Mouse (Mus musculus): ENCODE results near the gene Tap2. TPM values are rescaled to one million over a fixed set of nuclear protein-coding genes. Genes with fewer than 3 reads are reported as not detected.

Gene Tap2
- polyA plus RNA-seq, 1 experiment from 2014 or later: 0.76 TPM

DNA sequence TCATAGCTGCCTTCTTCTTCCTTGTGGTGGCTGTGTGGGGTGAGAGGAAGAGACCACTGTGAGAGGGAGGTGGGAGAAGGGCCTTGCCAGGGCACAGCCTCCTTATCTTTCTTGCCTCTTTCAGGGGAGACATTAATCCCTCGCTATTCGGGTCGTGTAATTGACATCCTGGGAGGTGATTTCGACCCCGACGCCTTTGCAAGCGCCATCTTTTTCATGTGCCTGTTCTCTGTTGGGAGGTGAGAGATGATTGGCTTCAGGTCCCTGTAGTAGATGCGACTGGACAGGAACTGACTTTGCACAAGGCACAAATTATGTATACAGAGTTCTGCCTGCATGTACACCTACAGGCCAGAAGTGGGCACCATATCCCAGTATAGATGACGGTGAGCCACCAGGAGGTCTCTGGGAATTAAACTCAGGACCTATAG lies 2.4 kb downstream of the Tap2 start:
- H3K36me3 ChIP-seq (ENCODE audit: poor library complexity, severe bottlenecking): no peaks in the 10 kb centered on the region
- H3K27me3 ChIP-seq: peaks cover 70% of the 10 kb centered on the region

DNA sequence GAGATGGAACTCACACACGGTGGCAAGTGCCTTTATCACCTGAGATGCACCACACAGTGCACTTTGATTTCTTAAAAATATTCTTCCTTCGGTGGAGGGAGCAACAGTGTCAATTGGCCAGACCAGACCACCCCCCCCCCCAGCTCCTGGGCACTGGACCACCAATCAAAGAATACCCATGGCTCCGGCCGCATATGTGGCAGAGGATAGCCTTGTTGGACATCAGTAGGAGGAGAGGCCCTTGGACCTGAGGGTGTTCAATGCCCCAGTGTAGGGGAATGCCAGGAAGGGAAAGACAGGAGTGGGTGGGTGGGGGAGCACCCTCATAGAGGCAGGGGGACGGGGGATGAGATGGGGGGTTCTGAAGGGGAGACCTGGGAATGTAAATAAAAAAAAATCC lies 3.4 kb downstream of the Tap2 start:
- Histone ChIP-seq H3K27ac (no peak overlapping the region), H3K9ac (no peak overlapping the region), H3K9me3 (replicated peaks) (no peaks in the 10 kb centered on the region; the same call in 1 of the 2 replicates), H3K4me2 (no peak overlapping the region), H3K4me3 (no peak overlapping the region), H3K4me1 (peaks cover 11% of the 10 kb centered on the region; the same call in 1 of the 2 replicates), H3K36me3 (ENCODE audit: poor library complexity, severe bottlenecking) (no peaks in the 10 kb centered on the region), H3K27me3 (peaks cover 74% of the 10 kb centered on the region)
- ATAC-seq: no peak
- 86% methylated on average over 5 of the region's 5 CpGs for WGBS

More for the DNA sequence above, 2.4 kb downstream of the Tap2 start:
- H3K9me3 ChIP-seq (replicated peaks): no peaks in the 10 kb centered on the region; the same call in 1 of the 2 replicates
- H3K4me1 ChIP-seq: peaks cover 11% of the 10 kb centered on the region; the same call in 1 of the 2 replicates
- no peak overlapping the region for H3K4me2 ChIP-seq
- ATAC-seq: no peak
- H3K27ac ChIP-seq: no peak overlapping the region
- no peak overlapping the region for H3K9ac ChIP-seq
- WGBS: 14% methylated on average over 9 of the region's 9 CpGs
- 0 out of 2 replicates have a peak overlapping the region, but pooled peaks have one; percentile 65 for H3K4me3 ChIP-seq

DNA sequence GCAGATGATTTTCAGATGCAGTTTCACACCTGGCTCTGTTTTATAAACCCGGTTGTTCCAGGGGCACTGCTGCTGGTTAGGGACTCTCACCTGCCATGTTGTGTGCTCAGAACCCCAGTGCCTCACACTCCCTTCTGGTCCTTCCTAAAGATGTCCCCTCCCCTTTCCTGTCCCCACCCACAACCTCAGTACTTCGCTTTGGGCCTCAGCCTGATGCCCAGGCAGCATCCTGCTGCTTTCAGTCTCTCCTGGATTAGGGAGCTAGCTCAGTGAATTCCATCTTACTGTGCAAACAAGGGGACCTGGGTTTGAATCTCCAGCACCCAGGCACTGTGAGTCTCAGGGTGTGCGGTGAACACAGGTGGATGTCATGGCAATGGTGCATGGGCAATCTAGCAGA lies 4.1 kb downstream of the Tap2 start:
- H3K9ac ChIP-seq: no peak overlapping the region
- no peaks in the 10 kb centered on the region; the same call in 1 of the 2 replicates for H3K9me3 ChIP-seq (replicated peaks)
- peaks cover 80% of the 10 kb centered on the region for H3K27me3 ChIP-seq
- peaks cover 11% of the 10 kb centered on the region; the same call in 1 of the 2 replicates for H3K4me1 ChIP-seq
- 64% methylated on average over 3 of the region's 3 CpGs for WGBS
- H3K4me2 ChIP-seq: no peak overlapping the region
- H3K36me3 ChIP-seq (ENCODE audit: poor library complexity, severe bottlenecking): no peaks in the 10 kb centered on the region
- no peak overlapping the region for H3K27ac ChIP-seq
- ATAC-seq: no peak
- no peak overlapping the region for H3K4me3 ChIP-seq

DNA sequence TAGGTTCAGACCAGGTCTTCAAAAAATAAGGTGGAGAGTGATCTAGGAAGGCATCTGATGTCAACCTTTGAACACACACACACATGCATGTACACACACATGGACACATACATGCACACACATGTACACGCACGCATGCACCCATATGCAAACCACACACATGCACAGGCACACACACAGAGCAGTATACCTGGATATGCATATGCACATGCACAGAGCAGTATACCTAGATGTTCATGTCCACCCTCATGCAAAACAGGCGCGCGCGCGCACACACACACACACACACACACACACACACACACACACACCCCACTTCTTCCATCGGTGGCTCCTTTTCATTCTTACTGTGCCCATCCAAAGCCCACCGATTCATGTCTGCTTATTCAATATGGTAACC lies 4.5 kb downstream of the Tap2 start:
- H3K9ac ChIP-seq: no peak overlapping the region
- H3K4me3 ChIP-seq: no peak overlapping the region
- ATAC-seq: no peak
- H3K4me1 ChIP-seq: peaks cover 11% of the 10 kb centered on the region; the same call in 1 of the 2 replicates
- H3K27me3 ChIP-seq: peaks cover 81% of the 10 kb centered on the region
- H3K27ac ChIP-seq: no peak overlapping the region
- 95% methylated on average over 9 of the region's 9 CpGs for WGBS
- H3K4me2 ChIP-seq: no peak overlapping the region
- H3K36me3 ChIP-seq (ENCODE audit: poor library complexity, severe bottlenecking): no peaks in the 10 kb centered on the region
- H3K9me3 ChIP-seq (replicated peaks): no peaks in the 10 kb centered on the region; the same call in 1 of the 2 replicates

DNA sequence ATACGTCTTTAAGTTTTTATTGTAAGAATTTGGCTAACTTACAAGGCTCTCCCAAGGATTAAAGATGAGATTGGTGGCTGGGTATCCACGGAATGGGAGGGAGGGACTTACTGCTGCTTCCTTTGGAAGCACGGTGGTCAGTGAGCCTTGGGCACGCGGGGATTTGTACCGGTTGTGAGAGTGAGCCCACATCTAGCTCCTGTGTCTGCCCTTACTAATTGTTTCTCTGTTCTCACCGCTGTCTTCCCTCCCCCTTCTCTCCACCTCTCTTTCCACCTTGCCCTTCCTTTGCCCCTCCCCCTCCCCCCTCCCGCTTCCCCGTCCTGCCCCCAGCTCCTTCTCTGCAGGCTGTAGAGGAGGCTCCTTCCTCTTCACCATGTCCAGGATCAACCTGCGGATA lies 5.1 kb downstream of the Tap2 start:
- WGBS: 28% methylated on average over 10 of the region's 10 CpGs
- Histone ChIP-seq H3K36me3 (ENCODE audit: poor library complexity, severe bottlenecking) (no peaks in the 10 kb centered on the region), H3K9ac (no peak overlapping the region), H3K4me2 (no peak overlapping the region), H3K27ac (no peak overlapping the region), H3K4me1 (peaks cover 11% of the 10 kb centered on the region; the same call in 1 of the 2 replicates), H3K9me3 (replicated peaks) (no peaks in the 10 kb centered on the region; the same call in 1 of the 2 replicates), H3K4me3 (no peak overlapping the region), H3K27me3 (peaks cover 80% of the 10 kb centered on the region)
- ATAC-seq: no peak

DNA sequence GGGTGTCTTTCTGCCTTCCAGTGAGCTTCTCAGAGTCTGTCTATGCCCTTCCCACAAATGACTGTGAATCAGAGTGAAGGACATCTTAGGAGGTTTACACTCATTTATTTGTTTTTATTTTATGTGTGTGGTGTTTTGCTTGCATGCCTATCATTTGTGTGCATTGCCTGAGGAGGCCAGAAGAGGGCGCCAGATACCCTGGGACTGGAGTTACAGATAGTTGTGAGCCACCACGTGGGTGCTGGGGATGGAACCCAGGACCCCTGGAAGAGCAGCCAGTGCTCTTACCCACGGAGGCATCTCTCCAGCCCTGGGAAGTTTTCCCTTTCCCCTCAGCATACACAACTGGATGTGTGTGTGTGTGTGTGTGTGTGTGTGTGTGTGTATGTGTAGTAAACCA lies 6.4 kb downstream of the Tap2 start:
- Histone ChIP-seq H3K4me1 (peaks cover 13% of the 10 kb centered on the region; the same call in 1 of the 2 replicates), H3K27me3 (peaks cover 83% of the 10 kb centered on the region)
- WGBS: 33% methylated on average over 3 of the region's 3 CpGs

DNA sequence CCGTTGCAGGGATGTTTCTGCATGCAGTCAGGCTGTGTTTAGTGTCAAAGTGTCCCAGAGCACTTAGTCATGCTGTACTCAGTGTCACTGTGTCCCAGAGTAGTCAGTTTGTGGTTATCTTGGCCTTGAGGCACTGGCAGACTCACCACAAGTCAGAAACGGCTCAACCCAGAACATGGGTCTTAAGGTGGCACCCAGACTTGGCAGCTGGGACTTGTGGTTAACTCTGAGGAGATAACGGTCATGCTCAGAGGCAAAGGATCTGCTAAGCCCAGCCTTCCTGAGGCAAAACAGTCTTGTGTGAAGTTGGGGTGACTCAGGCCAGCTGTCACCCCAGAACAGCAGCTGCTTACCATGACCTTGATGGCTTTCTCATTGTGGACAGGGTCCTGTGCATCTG lies 7.3 kb downstream of the Tap2 start:
- Histone ChIP-seq H3K9me3 (replicated peaks) (no peaks in the 10 kb centered on the region; the same call in 1 of the 2 replicates), H3K27ac (no peak overlapping the region), H3K36me3 (ENCODE audit: poor library complexity, severe bottlenecking) (no peaks in the 10 kb centered on the region), H3K27me3 (peaks cover 81% of the 10 kb centered on the region), H3K4me3 (no peak overlapping the region), H3K4me2 (no peak overlapping the region), H3K4me1 (0 out of 2 replicates have a peak, but pooled peaks cover 4% of the 10 kb centered on the region), H3K9ac (no peak overlapping the region)
- 77% methylated on average over 3 of the region's 3 CpGs for WGBS
- no peak for ATAC-seq

More for the DNA sequence above, 6.4 kb downstream of the Tap2 start:
- no peak overlapping the region for H3K4me3 ChIP-seq
- no peak overlapping the region for H3K9ac ChIP-seq
- H3K9me3 ChIP-seq (replicated peaks): no peaks in the 10 kb centered on the region; the same call in 1 of the 2 replicates
- H3K4me2 ChIP-seq: no peak overlapping the region
- H3K36me3 ChIP-seq (ENCODE audit: poor library complexity, severe bottlenecking): no peaks in the 10 kb centered on the region
- no peak overlapping the region for H3K27ac ChIP-seq
- no peak for ATAC-seq

DNA sequence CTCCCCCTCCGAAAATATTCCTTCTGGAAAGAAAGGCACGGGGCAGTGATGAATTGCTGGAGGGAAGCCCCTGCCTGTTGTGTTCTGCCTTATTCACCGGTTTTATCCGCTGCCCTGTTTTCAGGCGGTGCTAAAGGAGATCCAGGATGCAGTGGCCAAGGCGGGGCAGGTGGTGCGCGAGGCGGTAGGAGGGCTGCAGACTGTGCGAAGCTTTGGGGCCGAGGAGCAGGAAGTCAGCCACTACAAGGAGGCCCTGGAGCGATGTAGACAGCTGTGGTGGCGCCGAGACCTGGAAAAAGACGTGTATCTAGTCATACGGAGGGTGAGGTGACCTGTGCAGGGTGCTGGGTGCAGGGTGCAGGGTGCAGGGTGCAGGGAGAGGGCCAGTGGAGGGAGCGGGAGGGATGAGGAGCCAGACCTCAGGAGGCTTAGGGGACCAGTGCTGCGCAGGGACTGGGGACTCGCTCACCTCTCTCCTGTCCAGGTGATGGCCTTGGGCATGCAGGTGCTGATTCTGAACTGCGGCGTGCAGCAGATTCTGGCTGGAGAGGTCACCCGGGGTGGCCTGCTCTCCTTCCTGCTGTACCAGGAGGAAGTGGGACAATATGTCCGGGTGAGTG lies 8.5 kb downstream of the Tap2 start:
- H3K9ac ChIP-seq: no peak overlapping the region
- no peak for ATAC-seq
- 0 out of 2 replicates have a peak, but pooled peaks cover 3% of the 10 kb centered on the region for H3K4me1 ChIP-seq
- no peaks in the 10 kb centered on the region; the same call in 1 of the 2 replicates for H3K9me3 ChIP-seq (replicated peaks)
- no peak overlapping the region for H3K27ac ChIP-seq
- H3K4me2 ChIP-seq: no peak overlapping the region; the same call in 1 of the 2 replicates
- 23% methylated on average over 23 of the region's 23 CpGs for WGBS
- no peak overlapping the region for H3K4me3 ChIP-seq
- peaks cover 72% of the 10 kb centered on the region for H3K27me3 ChIP-seq
- no peaks in the 10 kb centered on the region for H3K36me3 ChIP-seq (ENCODE audit: poor library complexity, severe bottlenecking)

DNA sequence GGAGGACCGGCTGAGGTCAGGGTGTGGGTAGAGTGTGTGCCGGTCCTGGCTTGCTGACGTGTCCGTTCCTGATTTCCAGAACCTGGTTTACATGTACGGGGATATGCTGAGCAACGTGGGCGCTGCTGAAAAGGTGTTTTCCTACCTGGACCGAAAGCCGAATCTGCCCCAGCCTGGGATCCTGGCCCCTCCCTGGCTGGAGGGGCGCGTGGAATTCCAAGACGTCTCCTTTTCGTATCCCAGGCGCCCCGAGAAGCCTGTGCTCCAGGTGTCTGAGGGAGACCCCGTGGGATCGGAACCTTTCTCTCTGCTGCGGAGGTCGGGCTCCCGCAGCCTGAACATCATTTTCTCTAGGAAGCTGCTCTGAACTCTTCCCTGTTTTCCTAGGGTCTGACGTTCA lies 10.6 kb downstream of the Tap2 start:
- H3K4me1 ChIP-seq: 0 out of 2 replicates have a peak, but pooled peaks cover 3% of the 10 kb centered on the region
- H3K9ac ChIP-seq: no peak overlapping the region
- H3K4me3 ChIP-seq: no peak overlapping the region
- ATAC-seq: no peak
- 43% methylated on average over 21 of the region's 21 CpGs for WGBS
- H3K9me3 ChIP-seq (replicated peaks): no peaks in the 10 kb centered on the region; the same call in 1 of the 2 replicates
- H3K36me3 ChIP-seq (ENCODE audit: poor library complexity, severe bottlenecking): no peaks in the 10 kb centered on the region
- H3K27ac ChIP-seq: no peak overlapping the region
- H3K4me2 ChIP-seq: no peak overlapping the region
- peaks cover 58% of the 10 kb centered on the region for H3K27me3 ChIP-seq

DNA sequence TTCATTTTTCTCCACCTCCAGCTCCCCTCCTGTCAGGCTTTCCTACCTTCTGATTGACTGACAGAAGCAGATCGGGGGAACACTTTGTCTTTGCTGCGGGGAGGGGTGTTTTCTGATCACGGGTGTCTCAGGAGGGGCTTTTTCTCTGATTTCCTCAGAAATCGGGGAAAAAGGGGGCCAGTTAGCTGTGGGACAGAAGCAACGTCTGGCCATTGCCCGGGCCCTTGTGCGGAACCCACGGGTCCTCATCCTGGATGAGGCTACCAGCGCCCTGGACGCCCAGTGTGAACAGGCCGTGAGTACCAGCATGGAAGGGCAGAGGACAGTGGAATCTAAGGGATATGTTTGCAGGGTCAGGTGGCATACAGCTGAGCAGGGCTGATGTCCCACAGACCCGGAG lies 11.8 kb downstream of the Tap2 start:
- H3K9me3 ChIP-seq (replicated peaks): no peaks in the 10 kb centered on the region
- ATAC-seq: no peak
- peaks cover 55% of the 10 kb centered on the region for H3K27me3 ChIP-seq
- H3K4me1 ChIP-seq: 0 out of 2 replicates have a peak, but pooled peaks cover 3% of the 10 kb centered on the region
- no peak overlapping the region for H3K4me3 ChIP-seq
- WGBS: 88% methylated on average over 12 of the region's 12 CpGs
- no peak overlapping the region for H3K27ac ChIP-seq
- H3K4me2 ChIP-seq: no peak overlapping the region
- no peak overlapping the region for H3K9ac ChIP-seq
- H3K36me3 ChIP-seq (ENCODE audit: poor library complexity, severe bottlenecking): no peaks in the 10 kb centered on the region

DNA sequence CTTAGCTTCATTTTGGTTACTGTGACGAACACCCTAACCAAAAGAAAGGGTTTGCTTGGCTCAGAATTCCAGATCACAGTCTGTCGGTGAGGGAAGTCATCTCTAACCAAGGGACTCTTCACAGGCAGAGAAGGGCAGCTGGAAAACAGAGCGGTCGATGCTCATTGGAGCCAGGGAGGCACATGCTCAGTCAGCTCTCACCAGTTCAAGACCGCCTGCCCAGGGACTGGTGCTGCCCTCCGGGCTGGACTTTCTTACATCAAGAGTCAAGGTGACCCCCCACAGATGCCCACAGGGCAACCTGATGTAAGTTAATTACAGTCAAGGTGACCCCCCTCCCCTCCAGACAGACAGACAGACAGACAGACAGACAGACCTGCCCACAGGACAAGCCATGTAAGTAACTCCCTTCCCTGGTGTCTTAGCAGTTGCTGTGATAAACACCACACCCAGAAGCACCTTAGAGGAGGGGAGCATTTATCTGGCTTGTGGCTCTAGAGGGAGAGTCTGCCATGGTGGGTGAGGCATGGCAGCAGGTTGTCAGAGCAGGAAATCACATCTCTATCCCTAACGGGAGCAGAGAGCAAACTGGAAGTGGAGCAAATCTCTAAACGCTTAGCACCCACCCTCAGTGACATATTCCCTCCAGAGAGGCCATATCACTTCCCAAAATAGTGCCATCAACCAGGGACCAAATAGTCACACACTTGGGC lies 14.0 kb downstream of the Tap2 start:
- H3K9ac ChIP-seq: no peak overlapping the region
- no peaks in the 10 kb centered on the region for H3K36me3 ChIP-seq (ENCODE audit: poor library complexity, severe bottlenecking)
- peaks cover 33% of the 10 kb centered on the region for H3K27me3 ChIP-seq
- no peak overlapping the region for H3K27ac ChIP-seq
- no peak overlapping the region for H3K4me3 ChIP-seq
- H3K4me1 ChIP-seq: 0 out of 2 replicates have a peak, but pooled peaks cover 3% of the 10 kb centered on the region
- no peak overlapping the region for H3K4me2 ChIP-seq
- ATAC-seq: no peak
- WGBS: 87% methylated on average over 8 of the region's 8 CpGs
- no peaks in the 10 kb centered on the region for H3K9me3 ChIP-seq (replicated peaks)

DNA sequence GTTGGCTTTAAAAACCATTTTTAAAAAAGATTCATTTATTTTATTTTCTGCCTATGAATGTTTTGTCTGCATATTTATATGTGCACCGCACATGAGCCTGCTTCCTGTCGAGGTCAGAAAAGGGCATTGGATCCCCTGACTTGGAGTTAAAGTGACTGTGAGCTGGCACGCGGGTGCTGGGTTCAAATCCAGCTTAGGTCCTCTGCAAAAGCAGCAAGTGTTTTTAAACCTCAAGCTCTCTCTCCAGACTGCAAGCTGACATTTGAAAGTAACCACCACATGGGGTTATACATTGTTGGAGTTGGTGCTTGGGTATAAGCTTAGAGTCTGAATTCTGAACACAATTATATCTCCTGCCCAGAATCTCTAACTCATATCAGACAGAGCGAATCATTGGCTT lies 14.7 kb downstream of the Tap2 start:
- 86% methylated on average over 5 of the region's 5 CpGs for WGBS

More for the DNA sequence above, 14.7 kb downstream of the Tap2 start:
- Histone ChIP-seq H3K9me3 (replicated peaks) (no peaks in the 10 kb centered on the region), H3K9ac (no peak overlapping the region), H3K27me3 (peaks cover 27% of the 10 kb centered on the region), H3K4me2 (no peak overlapping the region), H3K36me3 (ENCODE audit: poor library complexity, severe bottlenecking) (no peaks in the 10 kb centered on the region), H3K27ac (no peak overlapping the region), H3K4me3 (no peak overlapping the region), H3K4me1 (0 out of 2 replicates have a peak, but pooled peaks cover 3% of the 10 kb centered on the region)
- ATAC-seq: no peak

Measured in forebrain, embryonic 13.5 days (tissue).